Mouse (Mus musculus): ENCODE measurements around the gene Ifnl3.

DNA sequence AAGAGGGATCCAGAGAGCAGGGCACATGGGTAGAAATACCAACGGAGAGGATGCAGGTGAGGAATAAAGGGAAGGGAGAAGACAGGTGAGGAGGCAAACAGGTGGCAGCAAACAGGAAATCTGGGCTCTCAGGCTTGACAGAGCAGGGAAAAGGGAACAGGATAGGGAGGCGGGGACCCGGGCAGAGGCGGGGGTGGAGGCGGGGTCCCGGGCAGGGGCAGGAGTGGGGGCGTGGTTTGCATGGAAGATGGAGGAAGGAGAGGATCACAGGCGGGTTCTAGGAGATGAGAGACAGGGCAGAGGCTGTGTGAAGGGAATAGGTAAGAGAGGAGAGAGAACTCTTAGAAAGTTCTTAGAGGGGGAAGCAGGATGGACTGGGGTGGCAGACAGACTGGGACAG lies 43.8 kb upstream of the Ifnl3 start:
- TF ChIP-seq POLR2A (IDR thresholded peaks at IDR 0.05; ENCODE audit: extremely low read depth, insufficient read depth, low read length) (no peak), CTCF (IDR thresholded peaks at IDR 0.05; ENCODE audit: extremely low read depth, insufficient read depth, low read length) (no peak)

All from cortical plate, adult 2 months (tissue).